21 mouse cellular contexts compared by ENCODE assay signal in the genomic region with DNA sequence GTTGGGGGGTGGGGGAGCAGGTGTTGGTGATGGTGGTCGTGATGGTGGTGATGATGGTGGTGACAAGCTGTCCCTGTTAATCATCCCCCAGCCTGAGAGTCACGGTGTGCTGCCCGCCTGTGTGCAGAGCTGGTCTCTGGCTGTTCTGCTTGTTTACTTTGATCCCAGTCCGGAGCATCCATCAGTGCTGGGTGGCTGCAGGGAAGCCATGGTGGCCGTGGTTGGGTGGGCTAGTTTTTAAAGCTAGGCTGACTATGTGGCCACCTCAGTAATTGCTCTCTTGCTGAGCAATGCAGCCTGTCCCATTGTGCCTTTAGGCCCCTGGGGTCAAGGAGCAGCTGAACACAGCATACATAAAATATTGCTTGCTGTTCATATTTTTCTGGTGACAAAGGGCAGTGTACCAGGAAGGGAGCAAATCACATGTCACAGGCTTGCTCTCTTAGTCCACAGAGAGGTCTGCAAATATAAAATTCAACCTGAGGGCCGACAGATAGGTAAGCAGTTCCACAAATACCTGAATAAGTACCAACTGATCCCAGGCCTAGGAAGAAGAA. TPM values are rescaled to one million over a fixed set of nuclear protein-coding genes. Genes with fewer than 3 reads are reported as not detected.
DNase-seq lines count a peak whose midpoint lies in the region; ATAC-seq lines count a peak whose summit lies in the region.
"Had no signal": no experiment of that assay in that cellular context is flagged by ENCODE, and none has a peak within 500 bp of the region (broad histone marks: within the 10 kb centered on the region; RNA-seq: fewer than 3 reads in every experiment).

No protein-coding gene starts in this region.

- no peaks in the 10 kb centered on the region for H3K27me3 ChIP-seq in kidney, embryonic 14.5 days (ENCODE audit: control insufficient read depth, insufficient read depth, low read length)
- no peaks in the 10 kb centered on the region for H3K27me3 ChIP-seq in midbrain, embryonic 11.5 days (ENCODE audit: control insufficient read depth, insufficient read depth, low read length)
- H3K27me3 ChIP-seq in midbrain, embryonic 14.5 days (ENCODE audit: control insufficient read depth, insufficient read depth, low read length): no peaks in the 10 kb centered on the region
- no peaks in the 10 kb centered on the region for H3K27me3 ChIP-seq in hindbrain, embryonic 13.5 days
- H3K27me3 ChIP-seq: embryonic facial prominence, embryonic 15.5 days; limb, embryonic 15.5 days had no signal

- DNase-seq in embryo, embryonic 10 days (ENCODE audit: low spot score): peak; percentile 4
- no peak for DNase-seq in embryo, embryonic 9.5 days (ENCODE audit: extremely low spot score)
- no peak for DNase-seq in kidney, postnatal 14 days
- DNase-seq in midbrain, embryonic 11.5 days (ENCODE audit: low spot score, missing footprints): peak; percentile 51
- DNase-seq in midbrain, embryonic 14.5 days: no peak
- DNase-seq in gastrocnemius, postnatal 4 days (ENCODE audit: low spot score in 2 of 2): no peak
- DNase-seq: adrenal gland, postnatal 14 days; cerebellum, adult 2 months; cerebellum, postnatal 36 days; gastrocnemius, adult 2 months; left cerebral cortex, postnatal 4 days; thymus, postnatal 25 days had no signal

- peaks cover 55% of the 10 kb centered on the region for H3K4me1 ChIP-seq in kidney, embryonic 14.5 days (ENCODE audit: control insufficient read depth, insufficient read depth, low read length)
- peaks cover 51% of the 10 kb centered on the region for H3K4me1 ChIP-seq in midbrain, embryonic 11.5 days (ENCODE audit: control insufficient read depth, insufficient read depth, low read length)
- H3K4me1 ChIP-seq in midbrain, embryonic 14.5 days (ENCODE audit: control insufficient read depth, insufficient read depth, low read length): peaks cover 43% of the 10 kb centered on the region
- peaks cover 54% of the 10 kb centered on the region for H3K4me1 ChIP-seq in hindbrain, embryonic 13.5 days (replicated peaks)

- 0 out of 2 replicates have a peak overlapping the region, but pooled peaks have one; percentile 32 for H3K27ac ChIP-seq in kidney, embryonic 14.5 days (ENCODE audit: low read depth, low read length)
- no peak overlapping the region for H3K27ac ChIP-seq in midbrain, embryonic 11.5 days (ENCODE audit: low read depth, low read length)
- H3K27ac ChIP-seq in midbrain, embryonic 14.5 days (replicated peaks; ENCODE audit: low read depth, low read length): no peak overlapping the region
- H3K27ac ChIP-seq in hindbrain, embryonic 13.5 days: peak overlapping the region; percentile 8; the same call in 1 of the 2 replicates
- H3K27ac ChIP-seq: embryonic facial prominence, embryonic 15.5 days; gastrocnemius, adult 2 months; limb, embryonic 15.5 days; liver, embryonic 15.5 days; macrophage had no signal

- no peaks in the 10 kb centered on the region for H3K9me3 ChIP-seq in kidney, embryonic 14.5 days (ENCODE audit: control insufficient read depth, low read length)
- no peaks in the 10 kb centered on the region for H3K9me3 ChIP-seq in midbrain, embryonic 11.5 days (ENCODE audit: control insufficient read depth, low read length)
- H3K9me3 ChIP-seq in midbrain, embryonic 14.5 days (ENCODE audit: control insufficient read depth, low read length): no peaks in the 10 kb centered on the region
- no peaks in the 10 kb centered on the region for H3K9me3 ChIP-seq in hindbrain, embryonic 13.5 days
- H3K9me3 ChIP-seq: embryonic facial prominence, embryonic 15.5 days; limb, embryonic 15.5 days; liver, embryonic 15.5 days had no signal

- H3K4me3 ChIP-seq in kidney, embryonic 14.5 days (ENCODE audit: low read length): no peak overlapping the region
- H3K4me3 ChIP-seq in midbrain, embryonic 11.5 days (ENCODE audit: low read depth, low read length): no peak overlapping the region
- H3K4me3 ChIP-seq in midbrain, embryonic 14.5 days (replicated peaks; ENCODE audit: low read depth, low read length): no peak overlapping the region
- no peak overlapping the region for H3K4me3 ChIP-seq in hindbrain, embryonic 13.5 days
- H3K4me3 ChIP-seq: embryonic facial prominence, embryonic 15.5 days; gastrocnemius, adult 2 months; limb, embryonic 15.5 days; liver, embryonic 15.5 days had no signal

- WGBS in kidney, embryonic 14.5 days: 26% methylated on average over 6 of the region's 6 CpGs
- WGBS in midbrain, embryonic 11.5 days: 44% methylated on average over 6 of the region's 6 CpGs
- 31% methylated on average over 6 of the region's 6 CpGs for WGBS in midbrain, embryonic 14.5 days
- 21% methylated on average over 6 of the region's 6 CpGs for WGBS in hindbrain, embryonic 13.5 days

- H3K9ac ChIP-seq in kidney, embryonic 14.5 days (ENCODE audit: low read depth, low read length): no peak overlapping the region
- H3K9ac ChIP-seq in midbrain, embryonic 11.5 days (ENCODE audit: low read length): no peak overlapping the region
- no peak overlapping the region; the same call in 1 of the 2 replicates for H3K9ac ChIP-seq in midbrain, embryonic 14.5 days (replicated peaks; ENCODE audit: low read length)
- H3K9ac ChIP-seq in hindbrain, embryonic 13.5 days: no peak overlapping the region
- H3K9ac ChIP-seq: embryonic facial prominence, embryonic 15.5 days; limb, embryonic 15.5 days; liver, embryonic 15.5 days had no signal

- ATAC-seq in kidney, embryonic 14.5 days (ENCODE audit: low FRiP score, low TSS enrichment): no peak
- ATAC-seq in midbrain, embryonic 11.5 days (ENCODE audit: low FRiP score): no peak
- no peak for ATAC-seq in midbrain, embryonic 14.5 days (ENCODE audit: low FRiP score, low TSS enrichment)
- ATAC-seq in hindbrain, embryonic 13.5 days (ENCODE audit: low FRiP score): no peak
- ATAC-seq: forebrain, embryonic 14.5 days; lung, postnatal 0 days had no signal

- peaks cover 3% of the 10 kb centered on the region; the same call in 1 of the 2 replicates for H3K36me3 ChIP-seq in kidney, embryonic 14.5 days (ENCODE audit: control insufficient read depth, insufficient read depth, low read length)
- no peaks in the 10 kb centered on the region for H3K36me3 ChIP-seq in midbrain, embryonic 11.5 days (ENCODE audit: control insufficient read depth, insufficient read depth, low read length)
- H3K36me3 ChIP-seq in midbrain, embryonic 14.5 days (ENCODE audit: control insufficient read depth, insufficient read depth, low read length): peaks cover 6% of the 10 kb centered on the region
- H3K36me3 ChIP-seq in hindbrain, embryonic 13.5 days: peaks cover 12% of the 10 kb centered on the region
- H3K36me3 ChIP-seq: liver, embryonic 15.5 days had no signal

- H3K4me2 ChIP-seq in kidney, embryonic 14.5 days (replicated peaks; ENCODE audit: low read depth, low read length): no peak overlapping the region
- H3K4me2 ChIP-seq in midbrain, embryonic 11.5 days: no peak overlapping the region
- H3K4me2 ChIP-seq in midbrain, embryonic 14.5 days (ENCODE audit: low read length): no peak overlapping the region
- H3K4me2 ChIP-seq in hindbrain, embryonic 13.5 days: no peak overlapping the region
- H3K4me2 ChIP-seq: embryonic facial prominence, embryonic 15.5 days; heart, embryonic 11.5 days; limb, embryonic 15.5 days; liver, embryonic 15.5 days had no signal

RNA-seq across cellular contexts. Expression of a gene that starts 33.1 kb away (rescaled TPM):
- polyA plus RNA-seq in kidney, embryonic 14.5 days (2014; fragmentation: Nextera tagmentation; extraction: Ambion mirVana): 28.3 and 35.6 TPM in 2 replicates
- 28.6 and 31.7 TPM in 2 replicates for polyA plus RNA-seq in midbrain, embryonic 11.5 days (2014; fragmentation: Nextera tagmentation; extraction: Ambion mirVana)
- 36.5 and 38.5 TPM in 2 replicates for polyA plus RNA-seq in midbrain, embryonic 14.5 days (2014; fragmentation: Nextera tagmentation; extraction: Ambion mirVana)
- 29.7 and 31.6 TPM in 2 replicates for polyA plus RNA-seq in hindbrain, embryonic 13.5 days (2015; fragmentation: Nextera tagmentation; extraction: Ambion mirVana)
- total RNA-seq in gastrocnemius, postnatal 4 days (2021): 10 to 100 TPM; 40.4 to 41.4 TPM

RNA-seq across cellular contexts. Expression of a gene that starts 38.4 kb away (rescaled TPM):
- 98.3 and 182 TPM in 2 replicates for polyA plus RNA-seq in kidney, embryonic 14.5 days (2014; fragmentation: Nextera tagmentation; extraction: Ambion mirVana)
- polyA plus RNA-seq in midbrain, embryonic 11.5 days (2014; fragmentation: Nextera tagmentation; extraction: Ambion mirVana): 155 and 160 TPM in 2 replicates
- 134 and 200 TPM in 2 replicates for polyA plus RNA-seq in midbrain, embryonic 14.5 days (2014; fragmentation: Nextera tagmentation; extraction: Ambion mirVana)
- 212 and 220 TPM in 2 replicates for polyA plus RNA-seq in hindbrain, embryonic 13.5 days (2015; fragmentation: Nextera tagmentation; extraction: Ambion mirVana)
- total RNA-seq in gastrocnemius, postnatal 4 days (2021): 10 to 100 TPM; 34.8 to 37.9 TPM

RNA-seq across cellular contexts. Expression of a gene that starts 38.5 kb away (rescaled TPM):
- 18.1 and 25.1 TPM in 2 replicates for polyA plus RNA-seq in kidney, embryonic 14.5 days (2014; fragmentation: Nextera tagmentation; extraction: Ambion mirVana)
- polyA plus RNA-seq in midbrain, embryonic 11.5 days (2014; fragmentation: Nextera tagmentation; extraction: Ambion mirVana): 12.1 and 12.7 TPM in 2 replicates
- polyA plus RNA-seq in midbrain, embryonic 14.5 days (2014; fragmentation: Nextera tagmentation; extraction: Ambion mirVana): 7.3 and 10.2 TPM in 2 replicates
- 10.3 and 12.6 TPM in 2 replicates for polyA plus RNA-seq in hindbrain, embryonic 13.5 days (2015; fragmentation: Nextera tagmentation; extraction: Ambion mirVana)
- 10 to 100 TPM in 1 of 2 experiments, 1 to 10 TPM in 1; 7.8 to 11.2 TPM for total RNA-seq in gastrocnemius, postnatal 4 days (2021)

Comparison
In these comparisons a context has a peak if more than half of its experiments do, and no peak if none do; other contexts are left out.
1. DNase-seq: peak in embryo, embryonic 10 days (single experiment) and midbrain, embryonic 11.5 days (single experiment); none in embryo, embryonic 9.5 days (single experiment), kidney, postnatal 14 days (single experiment), midbrain, embryonic 14.5 days (single experiment) and gastrocnemius, postnatal 4 days (0 of 2).
2. H3K27ac ChIP-seq: peak in kidney, embryonic 14.5 days (single experiment) and hindbrain, embryonic 13.5 days (single experiment); none in midbrain, embryonic 11.5 days (single experiment) and midbrain, embryonic 14.5 days (single experiment).